Mouse (Mus musculus): ENCODE measurements around the gene Hecw2.

DNA sequence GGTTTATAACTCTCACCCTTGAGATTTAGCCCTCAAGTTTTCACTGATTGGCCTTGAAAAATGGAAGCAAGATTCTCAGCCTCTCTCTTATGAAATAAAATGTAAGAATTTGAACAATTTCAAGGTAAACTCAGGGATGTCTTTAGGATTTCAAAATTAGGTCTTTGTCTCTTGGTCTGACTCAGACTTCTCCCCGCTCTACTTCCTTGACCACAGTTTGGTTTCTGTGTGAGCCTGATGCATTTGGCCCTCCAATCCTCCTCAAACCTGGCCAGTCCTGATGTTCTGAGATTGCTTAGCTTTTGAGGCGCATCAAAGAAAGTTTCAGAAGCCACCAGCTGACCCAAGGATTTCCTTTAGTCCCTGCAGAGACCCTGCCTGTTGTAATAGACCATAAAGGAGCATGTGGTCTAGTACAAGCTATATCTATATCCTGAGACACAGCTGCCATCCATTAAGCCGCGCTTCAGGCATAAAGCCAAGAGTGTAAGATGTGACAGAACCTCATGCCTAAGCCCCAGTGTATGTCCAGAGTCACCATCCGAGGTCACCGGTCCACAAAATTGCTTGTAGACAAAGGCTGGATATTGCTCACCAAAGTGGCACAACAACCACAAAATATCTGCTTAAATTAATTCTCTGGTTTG lies 185.4 kb downstream of the Hecw2 start:
- TF ChIP-seq CTCF (IDR thresholded peaks at IDR 0.05) (no peak), EP300 (IDR thresholded peaks at IDR 0.05; ENCODE audit: insufficient read depth, low read depth, low read length) (no peak)
